Mouse (Mus musculus) limb, embryonic 10.5 days (tissue): ENCODE results near the gene Slc8a2. TPM values are rescaled to one million over a fixed set of nuclear protein-coding genes. Genes with fewer than 3 reads are reported as not detected.
A peak's percentile ranks its signal among the peaks of the same experiment; 100 is the strongest.

ENCODE experiments used
- DNase-seq: peaks from one replicate; pipeline ENCODE4 v3.0.0-alpha.2; 2017; ENCODE audit warnings: low spot score
- H3K27ac ChIP-seq: fragments of 300-500 bp; sonication (generic); 2 replicates; pipeline ENCODE4 v1.5.1; 2016; ENCODE audit warnings: mild to moderate bottlenecking
- H3K27me3 ChIP-seq: fragments of 300-500 bp; sonication (generic); 2 replicates; pipeline ENCODE4 v1.6.1; 2016; ENCODE audit warnings: low read depth, mild to moderate bottlenecking; ENCODE audit not compliant: poor library complexity, severe bottlenecking
- H3K36me3 ChIP-seq: fragments of 300-500 bp; sonication (generic); 2 replicates; pipeline ENCODE4 v1.6.1; 2016; ENCODE audit warnings: mild to moderate bottlenecking, moderate library complexity
- H3K4me1 ChIP-seq: fragments of 300-500 bp; sonication (generic); 2 replicates; pipeline ENCODE4 v1.6.1; 2016
- H3K4me3 ChIP-seq: fragments of 300-500 bp; sonication (generic); 2 replicates; pipeline ENCODE4 v1.5.1; 2016; ENCODE audit warnings: mild to moderate bottlenecking, moderate library complexity
- H3K9me3 ChIP-seq: fragments of 300-500 bp; sonication (generic); replicated peaks from 2 replicates; pipeline ENCODE4 v1.6.1; 2016; ENCODE audit warnings: mild to moderate bottlenecking
- WGBS: fragments of 180-500 bp; shearing (Covaris S2); methylation state at CpG from one replicate; pipeline ENCODE4 v1.1.7; 2016; 5-methylcytosine and 5-hydroxymethylcytosine counted together
- polyA plus RNA-seq: library from polyadenylated mRNA; unstranded; fragments of >200 nt; fragmentation: Nextera tagmentation; extraction: Ambion mirVana; gene quantifications from 2 replicates; pipeline ENCODE4 v1.2.1, GENCODE M21; 2016

Slc8a2 gene
- polyA plus RNA-seq, 1 experiment from 2014 or later, result 0.05 TPM

DNA sequence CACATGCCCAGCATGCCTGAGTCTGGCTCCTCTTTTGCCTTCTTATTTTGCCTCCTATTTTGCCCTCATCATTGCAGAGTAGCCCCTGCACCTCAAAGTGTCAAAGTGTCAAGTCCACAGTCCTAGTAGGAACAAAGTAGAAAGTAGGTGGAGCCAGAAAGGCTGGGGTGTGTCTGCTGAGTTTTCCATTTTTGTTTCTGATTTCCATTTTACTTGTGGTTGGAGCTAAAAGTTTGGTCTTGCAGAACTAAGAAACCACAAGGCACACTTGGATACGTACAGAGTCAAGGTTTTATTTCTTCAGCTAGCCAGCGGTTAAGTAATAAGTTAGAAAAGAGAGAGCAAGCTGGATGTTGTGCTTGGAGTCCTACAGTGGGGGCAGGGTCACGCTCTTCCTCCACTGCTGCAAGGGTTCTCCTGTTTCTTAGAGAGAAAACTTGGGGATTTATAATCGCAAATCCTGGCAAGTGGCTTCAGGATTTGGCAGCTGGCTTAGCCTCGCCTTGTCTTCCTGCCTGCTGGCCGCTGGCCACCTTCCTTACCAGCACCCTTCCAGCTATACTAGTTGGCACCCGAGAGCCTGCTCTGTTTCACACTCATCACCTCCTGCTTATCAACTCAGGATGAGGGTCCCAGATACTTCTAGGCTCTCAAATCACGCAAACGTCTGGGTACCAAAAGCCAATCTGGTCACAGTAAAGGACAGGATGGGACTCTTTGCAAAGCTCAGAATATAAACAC, 25.7 kb downstream of the Slc8a2 start:
- H3K4me3 ChIP-seq, result no peak overlapping the region
- no peaks in the 10 kb centered on the region for H3K9me3 ChIP-seq
- 74% methylated on average over 9 of the region's 9 CpGs for WGBS
- peaks cover 36% of the 10 kb centered on the region for H3K27me3 ChIP-seq
- H3K4me1 ChIP-seq, result peaks cover 6% of the 10 kb centered on the region; the same call in 1 of the 2 replicates
- DNase-seq, result no peak
- H3K36me3 ChIP-seq, result no peaks in the 10 kb centered on the region
- no peak overlapping the region for H3K27ac ChIP-seq

DNA sequence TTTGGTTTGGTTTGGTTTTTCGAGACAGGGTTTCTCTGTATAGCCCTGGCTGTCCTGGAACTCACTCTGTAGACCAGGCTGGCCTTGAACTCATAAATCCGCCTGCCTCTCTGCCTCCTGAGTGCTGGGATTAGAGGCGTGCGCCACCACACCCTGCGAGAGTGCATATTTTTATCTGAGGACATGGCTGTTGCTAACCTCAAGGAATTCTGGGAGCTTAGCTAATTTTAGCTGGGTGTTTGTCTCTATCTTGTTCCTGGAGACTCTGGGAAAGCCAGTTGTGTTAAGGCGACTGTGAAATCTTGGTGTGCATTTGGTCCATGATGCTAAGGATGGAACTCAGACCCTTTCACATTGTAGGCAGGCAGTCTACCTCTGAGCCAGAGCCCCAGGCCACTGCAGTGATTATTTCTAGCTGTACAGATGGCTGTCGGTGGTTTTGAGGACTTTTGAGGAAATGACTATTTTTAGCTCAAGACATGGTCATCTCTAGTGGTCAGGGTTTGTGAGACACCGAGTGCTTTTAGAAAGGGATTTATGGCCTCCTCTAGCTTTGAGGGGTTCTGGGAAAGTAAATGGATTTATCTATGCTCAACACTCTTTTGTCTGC, 26.6 kb downstream of the Slc8a2 start:
- peaks cover 41% of the 10 kb centered on the region for H3K27me3 ChIP-seq
- no peak overlapping the region for H3K27ac ChIP-seq
- peaks cover 6% of the 10 kb centered on the region; the same call in 1 of the 2 replicates for H3K4me1 ChIP-seq
- no peaks in the 10 kb centered on the region for H3K9me3 ChIP-seq
- no peaks in the 10 kb centered on the region for H3K36me3 ChIP-seq
- 84% methylated on average over 8 of the region's 8 CpGs for WGBS
- DNase-seq, result no peak
- H3K4me3 ChIP-seq, result no peak overlapping the region

GRCm38 (mm10) chr7:16158735-16159134, 29.1 kb downstream of the Slc8a2 start:
- Histone ChIP-seq H3K9me3 (no peaks in the 10 kb centered on the region), H3K27ac (no peak overlapping the region), H3K27me3 (peaks cover 41% of the 10 kb centered on the region), H3K4me3 (peak overlapping the region; percentile 25; the same call in 1 of the 2 replicates), H3K36me3 (no peaks in the 10 kb centered on the region), H3K4me1 (peaks cover 6% of the 10 kb centered on the region; the same call in 1 of the 2 replicates)
- peak; percentile 34 for DNase-seq
- WGBS, result 13% methylated on average over 39 of the region's 39 CpGs

GRCm38 (mm10) chr7:16160702-16161101, 31.1 kb downstream of the Slc8a2 start:
- Histone ChIP-seq H3K4me1 (peaks cover 6% of the 10 kb centered on the region; the same call in 1 of the 2 replicates), H3K27me3 (peaks cover 41% of the 10 kb centered on the region)
- WGBS, result 68% methylated on average over 3 of the region's 3 CpGs

GRCm38 (mm10) chr7:16161302-16161701, 31.7 kb downstream of the Slc8a2 start:
- H3K4me1 ChIP-seq, result peaks cover 6% of the 10 kb centered on the region; the same call in 1 of the 2 replicates
- H3K4me3 ChIP-seq, result no peak overlapping the region
- H3K27me3 ChIP-seq, result peaks cover 41% of the 10 kb centered on the region
- no peak overlapping the region for H3K27ac ChIP-seq
- H3K9me3 ChIP-seq, result no peaks in the 10 kb centered on the region
- H3K36me3 ChIP-seq, result no peaks in the 10 kb centered on the region
- WGBS, result 91% methylated on average over 9 of the region's 9 CpGs
- DNase-seq, result no peak

More at GRCm38 (mm10) chr7:16160702-16161101, 31.1 kb downstream of the Slc8a2 start:
- no peak for DNase-seq
- Histone ChIP-seq H3K36me3 (no peaks in the 10 kb centered on the region), H3K4me3 (no peak overlapping the region), H3K27ac (no peak overlapping the region), H3K9me3 (no peaks in the 10 kb centered on the region)

DNA sequence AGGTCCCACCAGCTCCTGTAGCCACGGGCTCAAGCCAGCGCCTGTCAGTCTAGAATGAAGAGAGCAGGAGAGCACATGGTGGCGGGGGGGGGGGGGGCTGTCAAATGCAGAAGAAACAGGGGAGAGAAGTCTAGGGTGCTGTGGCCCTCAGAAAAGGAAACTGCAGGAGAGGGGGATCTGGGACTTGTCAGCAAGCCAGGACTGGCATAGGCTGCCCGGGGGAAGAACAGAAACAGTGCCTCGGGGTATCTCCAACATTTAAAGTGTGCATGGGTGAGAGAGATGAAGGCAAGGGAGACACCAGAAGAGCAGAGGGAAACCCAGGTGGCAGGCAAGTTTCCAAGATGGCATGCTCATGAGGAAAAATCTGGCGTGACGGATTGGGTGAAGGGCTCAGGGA, 32.4 kb downstream of the Slc8a2 start:
- Histone ChIP-seq H3K27ac (no peak overlapping the region), H3K27me3 (peaks cover 38% of the 10 kb centered on the region), H3K4me1 (peaks cover 6% of the 10 kb centered on the region; the same call in 1 of the 2 replicates), H3K4me3 (no peak overlapping the region), H3K36me3 (no peaks in the 10 kb centered on the region), H3K9me3 (no peaks in the 10 kb centered on the region)
- 77% methylated on average over 7 of the region's 7 CpGs for WGBS
- DNase-seq, result no peak

DNA sequence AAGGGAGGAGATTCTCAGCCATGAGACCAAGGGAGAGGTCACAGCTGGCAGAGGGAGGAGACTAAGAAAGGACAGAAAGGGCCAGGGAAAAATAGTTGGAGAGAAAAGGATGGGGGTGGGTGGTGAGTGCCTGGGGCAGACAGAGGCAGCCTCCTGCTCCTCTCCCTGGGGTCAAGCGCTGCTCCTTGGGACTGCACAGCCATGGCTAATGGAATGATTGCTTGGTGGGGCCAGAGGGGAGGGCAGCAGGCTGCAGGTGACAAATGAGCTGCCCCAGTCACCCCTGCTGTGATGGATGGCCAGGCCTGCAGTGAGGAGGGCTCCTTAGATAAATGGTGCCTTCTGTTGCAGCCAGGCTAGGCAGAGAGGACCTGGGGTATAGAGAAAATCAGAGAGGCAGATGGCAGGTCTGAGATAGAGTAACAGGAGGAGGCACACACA, 42.5 kb downstream of the Slc8a2 start:
- Histone ChIP-seq H3K27me3 (peaks cover 73% of the 10 kb centered on the region), H3K9me3 (0 out of 2 replicates have a peak, but pooled peaks cover 2% of the 10 kb centered on the region), H3K36me3 (no peaks in the 10 kb centered on the region), H3K4me1 (peaks cover 43% of the 10 kb centered on the region), H3K4me3 (no peak overlapping the region), H3K27ac (peak overlapping the region; percentile 61; the same call in 1 of the 2 replicates)
- 0% methylated on average over 1 of the region's 1 CpGs for WGBS
- DNase-seq, result peak; percentile 41

DNA sequence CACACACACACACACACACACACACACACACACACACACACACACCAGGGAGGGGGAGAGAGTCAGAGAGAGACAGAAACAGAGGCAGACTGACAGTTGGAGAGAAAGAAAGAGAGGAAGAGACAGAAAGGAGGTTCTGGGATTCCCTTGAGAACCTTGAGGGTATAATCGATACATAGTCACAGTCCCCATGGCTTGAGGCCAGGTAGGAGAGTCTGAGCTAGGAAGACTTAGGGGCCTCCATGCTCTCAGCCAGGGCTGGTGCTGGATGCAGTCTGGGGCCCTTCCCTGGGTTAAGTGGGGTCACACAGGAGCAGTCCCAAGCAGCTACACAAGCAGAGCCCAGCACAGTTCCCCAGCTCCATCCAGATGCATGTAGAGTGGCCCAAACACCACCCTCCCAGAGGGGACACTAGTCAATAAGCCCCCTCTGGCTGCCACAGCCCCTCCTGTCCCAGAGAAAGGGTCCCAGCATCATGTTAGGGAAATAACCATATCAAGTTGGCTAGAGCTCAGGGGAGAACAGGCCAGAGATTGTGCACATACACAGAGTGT, 43.0 kb downstream of the Slc8a2 start:
- Histone ChIP-seq H3K4me1 (peaks cover 45% of the 10 kb centered on the region), H3K4me3 (no peak overlapping the region)
- WGBS, result 30% methylated on average over 1 of the region's 1 CpGs

DNA sequence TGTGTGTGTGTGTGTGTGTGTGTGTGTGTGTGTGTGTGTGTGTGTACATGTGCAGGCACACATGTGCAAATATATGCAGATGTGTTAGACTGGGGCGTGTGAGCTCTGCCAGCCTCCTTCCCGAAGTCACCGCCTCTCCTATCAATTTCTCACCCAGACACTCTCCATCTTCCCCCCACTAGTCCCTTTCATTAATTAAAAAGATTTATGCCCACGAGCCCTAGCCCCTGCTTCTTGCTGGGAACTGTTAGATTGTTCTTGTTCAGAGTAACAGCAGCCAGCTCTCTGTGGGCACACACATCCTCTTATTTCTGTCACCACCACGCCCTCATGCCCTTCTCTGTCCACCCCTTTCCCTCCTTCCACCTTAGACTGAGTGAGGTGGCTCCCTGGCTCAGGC, 43.5 kb downstream of the Slc8a2 start:
- DNase-seq, result no peak
- Histone ChIP-seq H3K9me3 (no peaks in the 10 kb centered on the region), H3K27me3 (peaks cover 83% of the 10 kb centered on the region), H3K27ac (0 out of 2 replicates have a peak overlapping the region, but pooled peaks have one; percentile 43), H3K4me3 (no peak overlapping the region), H3K36me3 (no peaks in the 10 kb centered on the region), H3K4me1 (peaks cover 47% of the 10 kb centered on the region)
- WGBS, result 6% methylated on average over 5 of the region's 5 CpGs

More for the DNA sequence above, 43.0 kb downstream of the Slc8a2 start:
- Histone ChIP-seq H3K27me3 (peaks cover 78% of the 10 kb centered on the region), H3K36me3 (no peaks in the 10 kb centered on the region), H3K9me3 (0 out of 2 replicates have a peak, but pooled peaks cover 2% of the 10 kb centered on the region), H3K27ac (0 out of 2 replicates have a peak overlapping the region, but pooled peaks have one; percentile 59)
- DNase-seq, result peak; percentile 35

- peak; percentile 63 for DNase-seq
- Histone ChIP-seq H3K4me1 (peaks cover 47% of the 10 kb centered on the region), H3K36me3 (no peaks in the 10 kb centered on the region; the same call in 1 of the 2 replicates), H3K4me3 (peak within 1 kb of the TSS; percentile 52), H3K27ac (peak within 1 kb of the TSS; percentile 66), H3K9me3 (0 out of 2 replicates have a peak, but pooled peaks cover 2% of the 10 kb centered on the region), H3K27me3 (peaks cover 79% of the 10 kb centered on the region)
- under 1% methylated on average over 42 of the region's 42 CpGs for WGBS
Observed at GRCm38 (mm10) chr7:16174597-16175541, 45.2 kb downstream of the Slc8a2 start, which contains the start of gene Meis3. Gene Meis3 (plus strand): TSS chr7:16175090.

DNA sequence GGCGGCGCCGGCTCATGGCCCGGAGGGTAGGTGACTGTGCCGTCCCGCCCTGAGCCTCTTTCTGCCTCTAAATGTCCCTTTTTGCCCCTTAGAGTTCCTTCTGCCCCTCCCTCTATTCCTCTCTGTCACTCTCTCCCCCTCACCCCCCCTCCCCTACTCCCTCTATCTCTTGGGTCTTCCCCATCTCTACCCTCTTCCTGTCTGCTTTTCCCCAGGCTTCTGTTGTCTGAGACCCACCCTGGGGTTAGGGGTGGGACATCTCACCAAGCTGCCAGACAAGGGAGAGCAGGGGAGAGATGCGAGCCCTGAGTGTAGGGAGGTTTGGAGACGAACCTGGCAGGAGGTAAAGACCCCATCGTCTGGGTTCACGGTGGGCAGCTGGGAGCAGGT, 45.9 kb downstream of the Slc8a2 start:
- Histone ChIP-seq H3K4me3 (peak overlapping the region; percentile 52), H3K27ac (peak overlapping the region; percentile 66), H3K27me3 (peaks cover 75% of the 10 kb centered on the region), H3K36me3 (no peaks in the 10 kb centered on the region; the same call in 1 of the 2 replicates), H3K4me1 (peaks cover 47% of the 10 kb centered on the region), H3K9me3 (0 out of 2 replicates have a peak, but pooled peaks cover 2% of the 10 kb centered on the region)
- no peak for DNase-seq
- WGBS, result under 1% methylated on average over 10 of the region's 10 CpGs

DNA sequence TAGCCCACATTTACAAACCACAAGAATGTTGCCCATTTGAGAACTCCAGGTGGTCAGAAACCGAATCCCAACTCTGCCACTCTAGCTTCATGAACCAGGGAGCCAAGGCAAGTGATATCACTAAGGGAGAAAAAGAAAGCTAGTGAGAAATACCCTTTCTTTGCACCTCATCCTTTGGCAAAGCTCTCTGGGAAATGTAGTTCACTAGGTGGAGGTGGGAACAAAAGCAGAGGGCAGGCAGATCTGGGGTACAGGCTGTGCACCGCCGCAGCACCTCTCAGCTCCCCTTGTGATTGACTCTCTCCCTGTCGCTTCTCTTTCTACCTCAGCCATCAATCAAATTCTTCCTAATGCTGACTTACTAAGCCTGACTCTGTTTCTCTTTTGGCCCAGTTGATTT, 48.5 kb downstream of the Slc8a2 start:
- H3K4me1 ChIP-seq, result peaks cover 33% of the 10 kb centered on the region
- DNase-seq, result no peak
- H3K27me3 ChIP-seq, result peaks cover 52% of the 10 kb centered on the region
- no peak overlapping the region for H3K27ac ChIP-seq
- H3K4me3 ChIP-seq, result no peak overlapping the region
- 0 out of 2 replicates have a peak, but pooled peaks cover 2% of the 10 kb centered on the region for H3K9me3 ChIP-seq
- WGBS, result 68% methylated on average over 4 of the region's 4 CpGs
- H3K36me3 ChIP-seq, result no peaks in the 10 kb centered on the region; the same call in 1 of the 2 replicates
